Mouse (Mus musculus) erythroblast, adult 5-6 weeks (primary cell): ENCODE data around the gene Adamts12. TPM values are rescaled to one million over a fixed set of nuclear protein-coding genes. Genes with fewer than 3 reads are reported as not detected.

Experiments used
- ATAC-seq: replicated peaks from 2 replicates; pipeline ENCODE4 v1.8.0; 2016; ENCODE audit warnings: moderate number of reproducible peaks, mild to moderate bottlenecking, moderate TSS enrichment, inconsistent platforms; ENCODE audit not compliant: poor library complexity, low FRiP score, severe bottlenecking
- total RNA-seq, 2 experiments: library from RNA; stranded (forward) in 1 of 2; stranded (reverse) in 1 of 2; fragments of 150-400 nt in 1 of 2; fragments of 200-764, 138-1000 nt in 1 of 2; gene quantifications; 2 replicates each; pipeline versions ENCODE4 v1.2.3 to v1.2.4; 2015 to 2017; ENCODE audit warnings: low replicate concordance in 2 of 2

The Adamts12 gene
- total RNA-seq, 2 experiments from 2014 or later = not detected

DNA sequence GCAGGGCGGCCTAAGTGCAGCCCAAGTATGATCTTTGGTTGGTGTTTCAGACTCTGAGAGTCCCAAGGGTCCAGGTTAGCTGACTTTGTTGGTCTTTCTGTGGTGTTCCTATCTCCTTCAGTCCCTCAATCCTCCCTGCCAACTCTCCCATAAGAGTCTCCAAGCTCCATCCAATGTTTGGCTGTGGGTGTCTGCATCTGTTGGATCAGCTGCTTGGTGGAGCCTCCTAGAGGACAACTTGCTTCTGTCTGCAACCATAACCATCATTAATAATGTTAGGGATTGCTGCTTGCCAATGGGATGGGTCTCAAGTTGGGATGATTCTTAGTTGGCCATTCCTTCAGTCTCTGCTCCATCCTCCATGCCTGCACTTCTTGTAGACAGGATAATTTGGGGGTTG is 181.8 kb downstream of the Adamts12 start:
- no peak for ATAC-seq

DNA sequence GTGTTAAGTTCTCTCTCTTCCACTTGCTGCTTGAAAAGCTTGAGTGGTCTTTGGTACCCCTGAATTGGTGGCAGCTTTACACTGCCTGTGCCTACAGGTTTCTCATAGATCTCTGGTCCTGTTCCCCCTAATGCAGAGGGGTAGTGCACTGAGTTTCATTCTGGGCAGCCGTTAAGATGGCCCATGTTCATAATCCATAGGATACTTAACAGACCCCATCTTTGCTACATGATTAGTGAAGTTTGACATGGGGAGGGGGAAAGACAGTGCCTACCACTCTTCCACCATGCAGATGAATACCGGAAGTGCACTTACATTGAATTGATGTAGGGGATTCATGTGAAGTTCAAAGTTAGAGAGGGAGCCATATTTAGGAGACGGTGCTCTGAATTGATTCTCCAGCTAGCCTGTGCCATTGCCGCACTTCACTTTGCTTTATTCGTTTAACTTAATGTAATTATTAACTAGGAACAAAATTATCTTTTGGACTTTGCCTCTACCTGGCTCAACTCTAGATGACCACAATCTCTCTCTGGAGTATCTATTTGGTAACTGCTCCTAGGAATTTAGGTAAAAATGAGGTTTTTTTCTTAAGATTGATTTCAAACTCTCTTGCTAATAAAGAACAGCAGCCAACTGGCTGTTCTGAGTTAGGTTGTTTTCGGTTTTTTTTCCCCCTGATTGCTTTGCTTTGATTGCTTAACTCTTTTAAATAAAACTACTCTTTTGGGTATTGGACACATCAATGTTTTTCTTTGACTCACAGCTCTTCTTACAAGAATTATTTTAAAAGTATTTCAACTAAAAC is 214.9 kb downstream of the Adamts12 start:
- ATAC-seq = no peak

DNA sequence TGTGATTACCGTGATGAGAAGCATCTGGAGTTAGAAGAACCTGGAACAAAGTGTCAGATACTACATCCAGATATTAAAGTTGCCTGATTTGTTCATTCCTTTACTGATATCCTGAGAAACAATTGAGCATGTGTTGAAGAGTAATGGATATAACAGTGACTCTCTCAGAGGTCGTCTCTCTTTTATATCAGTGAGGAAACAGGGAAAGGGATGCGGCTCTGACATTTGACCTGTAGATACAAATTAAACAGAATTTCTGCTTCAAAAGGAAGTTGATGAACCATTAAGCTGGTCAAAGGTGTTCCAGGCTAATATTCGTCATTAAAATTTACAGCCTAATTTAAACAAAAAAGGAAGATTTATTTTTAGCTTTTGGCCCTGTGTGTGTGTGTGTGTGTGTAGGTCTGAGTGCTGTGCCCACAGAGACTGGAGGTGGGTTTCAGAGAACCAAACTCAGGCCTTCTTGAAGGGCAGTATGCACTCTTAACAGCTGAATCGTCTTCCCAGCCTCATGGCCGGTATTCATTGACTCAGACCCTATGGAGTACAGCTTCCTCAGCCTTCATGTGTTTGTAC is 216.2 kb downstream of the Adamts12 start:
- no peak for ATAC-seq

DNA sequence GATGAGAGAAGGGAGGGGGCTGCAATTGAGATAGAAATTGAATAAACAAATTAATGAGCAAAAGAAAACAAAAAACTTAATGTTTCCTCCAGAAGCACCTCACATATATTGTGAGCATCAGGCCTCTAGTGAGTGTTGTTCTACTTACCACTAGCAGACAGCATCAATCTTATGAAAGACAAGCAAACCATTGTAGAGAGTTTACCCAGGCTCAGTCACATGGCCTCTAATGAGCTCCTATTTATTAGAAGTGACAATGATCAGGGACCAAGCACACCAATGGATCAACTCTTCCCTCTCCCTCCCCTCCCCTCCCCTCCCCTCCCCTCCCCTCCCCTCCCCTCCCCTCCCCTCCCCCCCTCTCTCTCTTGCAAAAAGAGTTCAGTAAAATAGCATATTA is 218.6 kb downstream of the Adamts12 start:
- ATAC-seq = no peak

DNA sequence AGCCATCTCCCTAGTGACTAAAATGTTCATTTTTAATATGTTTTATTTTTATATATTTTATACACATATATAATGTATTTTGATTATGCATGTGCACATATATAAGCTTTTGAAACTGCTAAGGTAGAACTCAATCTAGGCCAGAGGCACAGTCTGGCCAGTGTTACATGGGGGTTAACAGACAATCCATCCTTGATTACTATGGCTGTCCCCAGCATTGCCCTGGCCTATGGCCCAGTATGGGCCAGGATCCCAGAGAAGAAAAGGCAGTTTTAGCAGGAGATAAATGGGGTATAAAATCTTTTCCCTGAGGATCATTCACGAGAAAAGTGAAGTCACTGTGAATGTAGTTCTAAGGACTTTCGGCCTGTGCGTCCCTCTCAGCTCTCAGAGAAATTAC is 223.2 kb downstream of the Adamts12 start:
- no peak for ATAC-seq

DNA sequence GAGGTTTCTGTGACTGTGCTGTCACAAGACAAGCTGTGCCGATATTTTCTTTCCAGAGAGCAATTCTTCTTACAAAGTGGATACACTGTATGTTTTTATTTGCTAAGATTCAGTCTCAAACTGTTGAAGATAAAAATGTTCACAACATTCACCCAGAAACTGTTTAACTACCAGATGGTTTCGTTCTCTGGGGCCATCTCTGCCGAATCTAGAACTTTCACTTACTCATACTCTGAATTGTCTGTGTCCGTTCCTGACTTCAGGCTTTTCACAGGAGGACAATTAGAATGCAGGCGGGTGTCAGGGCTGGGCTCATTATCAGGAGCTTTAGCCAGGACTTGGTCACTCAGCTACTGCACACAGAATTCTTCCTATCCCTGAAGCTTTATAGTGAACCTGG is 227.7 kb downstream of the Adamts12 start:
- no peak for ATAC-seq

DNA sequence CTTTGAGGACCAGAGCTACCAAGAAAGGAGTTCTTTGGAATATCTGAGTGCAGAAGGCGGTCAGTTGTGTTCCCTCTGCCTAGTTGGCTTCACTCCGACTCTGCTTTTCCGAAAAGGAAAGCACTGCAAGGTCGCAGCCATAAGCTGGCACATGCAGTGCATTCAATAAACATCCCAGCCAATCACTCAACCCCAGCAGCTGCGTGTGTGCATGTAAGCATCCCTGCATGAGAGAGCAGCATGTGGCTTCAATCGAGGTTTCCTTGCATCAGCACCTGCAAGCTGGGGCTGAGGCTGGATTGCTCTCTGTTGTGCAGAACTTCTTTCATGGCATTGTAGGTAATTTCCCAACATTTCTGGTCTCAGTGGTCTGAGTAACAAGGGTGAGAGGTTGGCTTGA is 230.4 kb downstream of the Adamts12 start:
- ATAC-seq = no peak

DNA sequence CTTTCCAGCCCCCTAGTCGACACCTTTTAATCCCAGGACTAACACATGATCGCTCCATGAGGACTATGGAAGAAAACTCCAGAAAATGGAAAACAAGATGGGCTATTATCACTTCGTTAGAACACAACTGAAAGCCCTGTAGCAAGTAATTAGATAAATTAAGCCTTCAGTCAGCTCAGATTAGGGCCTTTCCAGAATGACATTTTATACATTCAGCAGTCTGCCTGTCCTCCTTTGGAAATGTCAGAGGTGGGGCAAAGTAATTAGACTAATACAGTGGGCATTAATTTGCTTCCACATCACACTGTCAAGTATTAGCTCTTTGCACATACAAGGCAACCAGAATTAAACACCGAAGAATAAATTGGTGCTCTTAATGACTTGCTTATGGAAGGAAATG is 233.4 kb downstream of the Adamts12 start:
- ATAC-seq = no peak

DNA sequence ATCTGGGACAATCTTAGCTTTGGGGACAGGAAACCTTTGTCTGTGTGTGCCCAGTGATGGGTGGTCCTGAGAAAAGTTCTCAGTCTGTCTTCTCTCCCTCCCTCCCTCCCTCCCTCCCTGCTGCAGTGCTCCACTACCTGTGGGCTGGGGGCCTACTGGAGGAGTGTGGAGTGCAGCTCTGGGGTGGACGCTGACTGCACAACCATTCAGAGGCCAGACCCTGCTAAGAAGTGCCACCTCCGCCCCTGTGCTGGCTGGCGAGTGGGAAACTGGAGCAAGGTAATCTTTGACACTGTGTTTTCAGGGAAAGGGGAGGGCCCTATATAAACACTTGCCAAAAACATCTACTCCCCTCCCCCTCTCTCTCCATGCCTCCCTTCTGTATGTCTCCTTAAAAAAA is 252.5 kb downstream of the Adamts12 start:
- ATAC-seq = no peak

DNA sequence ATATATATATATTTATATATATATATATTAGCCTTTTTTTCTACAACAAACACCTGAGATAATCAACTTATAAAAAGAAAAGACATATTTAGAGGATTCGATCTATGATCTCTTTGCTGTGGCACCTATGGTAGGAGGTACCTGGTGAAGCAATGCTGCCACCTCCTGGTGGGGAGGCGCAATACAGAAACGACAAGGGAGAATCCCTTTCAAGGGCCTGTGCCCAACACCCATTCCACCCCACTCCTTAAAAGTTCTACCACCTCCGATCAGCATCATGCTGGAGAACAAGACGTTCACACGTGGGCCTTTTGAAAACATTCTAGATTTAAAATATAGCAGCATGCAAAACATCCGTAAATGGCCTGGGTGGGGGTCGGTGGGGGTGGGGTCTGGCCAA is 255.9 kb downstream of the Adamts12 start:
- ATAC-seq = no peak

DNA sequence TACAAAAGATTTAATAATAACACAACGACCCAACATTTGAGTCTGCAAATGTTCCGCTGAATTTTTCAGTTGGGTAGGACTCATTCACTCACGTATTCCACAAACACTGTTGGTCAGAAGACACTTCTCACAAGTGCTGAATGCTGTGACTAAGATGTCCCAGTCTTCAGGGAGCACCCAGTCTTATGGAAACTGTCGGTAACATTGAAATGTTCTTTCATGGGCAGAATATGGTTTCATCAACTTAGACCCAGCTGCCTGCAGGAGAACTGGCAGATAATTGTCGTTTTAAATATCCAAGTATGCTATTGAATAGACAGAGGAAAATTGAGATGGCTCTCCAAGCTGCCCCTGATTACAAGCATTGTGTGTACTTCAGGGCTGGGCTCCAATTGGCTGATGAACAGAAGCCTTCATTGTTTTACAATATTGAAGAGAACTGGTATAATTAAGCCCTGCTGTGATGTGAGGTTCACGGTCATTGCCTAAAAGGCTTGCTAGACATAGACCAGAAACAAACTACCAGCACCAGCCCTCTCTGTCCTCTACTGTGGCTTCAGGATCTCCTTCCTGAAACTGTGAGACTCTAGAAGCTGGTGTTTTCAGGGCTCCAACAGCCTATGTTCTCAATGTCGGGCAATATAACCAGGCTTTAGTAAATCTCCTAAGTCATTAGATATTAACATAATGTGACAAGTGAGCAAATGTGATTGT is 275.0 kb downstream of the Adamts12 start:
- no peak for ATAC-seq

DNA sequence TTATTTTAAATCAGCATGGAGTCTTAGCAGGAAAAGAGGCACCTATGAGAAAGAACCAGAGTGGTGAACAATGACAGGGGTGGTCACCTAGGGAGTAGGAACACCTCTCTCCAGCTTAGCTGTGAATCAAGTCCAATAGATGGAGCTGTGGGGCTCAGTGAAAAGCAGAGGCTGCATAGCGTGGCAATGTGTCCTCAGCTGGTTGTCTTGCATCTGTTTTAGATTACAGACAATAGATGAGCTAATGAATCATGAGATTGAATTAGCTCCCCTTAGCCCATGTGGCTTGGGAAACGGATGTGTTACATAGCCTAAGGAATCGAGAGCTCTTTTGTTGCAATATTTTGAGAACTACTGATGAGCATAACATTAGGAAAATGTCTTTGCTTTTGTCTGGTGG is 291.3 kb downstream of the Adamts12 start:
- no peak for ATAC-seq

DNA sequence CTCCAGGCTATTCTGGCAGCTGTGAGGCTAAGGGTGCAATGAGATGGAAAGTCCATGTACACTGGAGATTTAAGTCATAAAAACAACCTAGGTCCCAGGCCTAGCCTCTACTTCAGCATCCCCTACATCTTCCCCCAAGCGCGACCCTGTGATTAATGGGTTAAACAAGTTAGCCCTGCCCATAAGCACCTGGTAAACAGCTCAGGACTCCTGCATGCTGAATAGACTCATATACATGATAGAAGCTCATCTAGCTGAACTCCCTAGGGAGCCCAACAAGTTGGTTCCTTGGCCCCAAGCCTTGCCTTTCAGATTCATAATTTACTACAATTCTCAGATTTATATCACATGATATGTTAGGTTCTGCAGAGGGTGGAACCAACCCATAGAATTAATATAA is 292.9 kb downstream of the Adamts12 start:
- ATAC-seq = no peak

DNA sequence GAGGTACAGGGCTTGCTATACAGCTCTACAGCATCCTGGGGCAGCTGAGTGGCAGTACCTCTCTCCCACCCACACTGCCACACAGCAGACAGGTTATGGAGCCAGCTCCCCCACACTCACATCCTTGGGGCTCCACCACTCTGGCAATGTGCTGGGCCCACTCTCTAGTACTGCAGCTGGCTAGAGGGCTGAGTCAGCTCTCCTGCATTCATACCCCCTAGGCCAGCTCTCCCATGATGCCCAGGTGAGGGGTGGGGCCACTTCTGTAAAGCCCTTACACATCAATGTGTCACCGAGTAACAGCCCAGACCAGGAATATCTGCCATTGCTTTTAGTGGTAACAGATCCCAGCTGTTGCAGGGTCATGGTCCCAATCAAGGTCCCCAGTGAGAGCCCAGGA is 296.3 kb downstream of the Adamts12 start:
- no peak for ATAC-seq

DNA sequence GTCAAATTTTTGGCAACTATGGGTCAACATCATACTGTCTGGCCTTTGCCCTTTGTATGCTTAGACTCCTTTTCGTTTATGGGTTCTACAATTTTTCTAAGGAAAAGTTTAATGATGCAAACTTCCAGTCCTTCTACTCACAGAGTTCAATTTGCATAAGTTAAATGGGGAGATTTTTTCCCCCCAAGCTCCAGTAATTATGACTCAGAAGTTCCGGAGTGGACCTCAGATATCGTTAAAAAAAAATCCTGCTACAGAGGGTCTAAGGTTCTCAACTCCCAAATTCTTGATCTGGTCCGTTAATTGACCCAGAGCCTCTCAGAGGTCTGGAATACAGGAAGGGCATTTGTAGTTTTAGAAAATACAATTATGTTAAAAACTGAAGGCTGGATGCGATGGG is 297.2 kb downstream of the Adamts12 start:
- no peak for ATAC-seq

DNA sequence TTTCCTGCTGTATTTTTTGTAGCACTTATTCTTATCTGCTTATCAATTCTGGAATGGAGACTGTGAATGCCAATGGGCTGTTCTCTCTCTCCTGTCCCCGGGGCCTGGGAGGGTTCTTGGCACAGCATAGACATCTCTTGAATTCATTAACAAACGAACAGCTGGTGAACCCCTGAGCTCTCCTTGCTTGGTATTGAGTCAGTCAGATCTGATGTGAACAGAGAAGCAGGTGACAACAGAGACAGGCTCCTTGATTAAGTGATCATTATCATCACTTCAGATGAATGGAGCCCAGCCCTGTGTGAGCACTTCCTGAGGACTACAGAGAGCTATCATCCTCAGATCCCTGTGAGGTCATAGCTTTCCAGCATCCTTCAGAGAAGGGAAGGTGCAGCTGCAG is 299.5 kb downstream of the Adamts12 start:
- no peak for ATAC-seq

DNA sequence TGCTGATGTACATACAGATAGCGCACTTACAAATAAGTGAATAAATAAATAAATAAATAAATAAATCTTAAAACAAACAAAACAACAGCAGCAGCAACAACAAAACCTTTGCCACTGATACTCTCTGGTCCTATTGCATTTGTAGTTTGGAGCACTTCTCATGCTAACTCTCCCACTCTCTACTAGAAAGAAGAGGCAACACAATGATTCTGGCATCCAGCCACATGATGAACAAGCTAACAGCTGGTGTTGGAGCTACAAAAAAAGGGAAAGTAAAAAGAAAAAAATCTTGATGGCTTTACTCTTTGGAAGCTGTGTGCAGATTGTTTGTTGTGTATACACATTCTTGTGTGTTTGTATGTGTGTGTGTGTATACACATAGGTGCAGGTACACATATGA is 300.2 kb downstream of the Adamts12 start:
- ATAC-seq = no peak

DNA sequence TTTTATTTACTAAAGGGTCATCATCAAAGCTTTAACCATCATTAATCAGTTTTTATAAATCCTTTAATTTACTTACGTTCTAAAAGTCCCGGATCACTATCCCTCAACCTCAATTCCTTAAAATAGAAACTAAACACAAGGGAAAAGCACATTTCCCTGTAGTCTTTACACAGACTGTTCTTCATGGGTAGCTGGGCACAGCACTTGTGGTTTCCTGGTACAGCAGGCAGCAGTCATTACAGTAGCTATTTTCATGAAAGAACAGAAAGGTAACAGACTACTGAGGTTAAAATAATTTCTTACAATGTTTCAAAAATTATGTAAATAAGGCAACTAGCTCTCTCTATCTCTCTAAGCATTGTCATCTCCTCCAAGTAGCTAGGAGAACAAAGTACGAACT is 305.0 kb downstream of the Adamts12 start:
- no peak for ATAC-seq

DNA sequence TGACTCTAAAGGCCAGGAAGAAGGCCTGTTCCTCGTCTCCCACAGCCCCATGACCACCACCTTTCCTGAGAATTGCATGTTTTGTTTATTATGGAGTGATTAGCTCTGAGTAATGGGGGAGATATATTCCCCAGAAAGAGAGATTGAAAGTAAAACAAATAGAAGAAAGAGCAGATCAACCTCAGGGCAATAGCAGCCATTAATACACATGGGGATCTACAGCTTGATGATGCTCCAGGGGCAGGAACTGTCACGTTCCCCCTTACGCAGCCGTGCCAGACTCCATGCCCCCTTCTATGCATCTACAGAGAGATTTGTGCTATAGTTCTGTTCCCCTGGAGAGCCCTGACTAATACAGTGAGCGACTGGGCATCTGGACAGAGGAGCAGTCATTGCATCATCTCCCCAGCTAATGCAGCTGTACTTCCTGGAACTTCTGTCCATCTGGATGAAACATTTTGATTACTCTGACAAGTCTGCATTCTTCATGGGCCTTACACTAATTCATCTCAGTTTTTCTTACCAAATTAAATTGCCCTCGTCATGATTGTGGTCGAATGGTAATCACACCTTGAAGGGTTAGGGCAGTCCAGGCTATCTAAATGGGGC is 306.0 kb downstream of the Adamts12 start:
- ATAC-seq = no peak

DNA sequence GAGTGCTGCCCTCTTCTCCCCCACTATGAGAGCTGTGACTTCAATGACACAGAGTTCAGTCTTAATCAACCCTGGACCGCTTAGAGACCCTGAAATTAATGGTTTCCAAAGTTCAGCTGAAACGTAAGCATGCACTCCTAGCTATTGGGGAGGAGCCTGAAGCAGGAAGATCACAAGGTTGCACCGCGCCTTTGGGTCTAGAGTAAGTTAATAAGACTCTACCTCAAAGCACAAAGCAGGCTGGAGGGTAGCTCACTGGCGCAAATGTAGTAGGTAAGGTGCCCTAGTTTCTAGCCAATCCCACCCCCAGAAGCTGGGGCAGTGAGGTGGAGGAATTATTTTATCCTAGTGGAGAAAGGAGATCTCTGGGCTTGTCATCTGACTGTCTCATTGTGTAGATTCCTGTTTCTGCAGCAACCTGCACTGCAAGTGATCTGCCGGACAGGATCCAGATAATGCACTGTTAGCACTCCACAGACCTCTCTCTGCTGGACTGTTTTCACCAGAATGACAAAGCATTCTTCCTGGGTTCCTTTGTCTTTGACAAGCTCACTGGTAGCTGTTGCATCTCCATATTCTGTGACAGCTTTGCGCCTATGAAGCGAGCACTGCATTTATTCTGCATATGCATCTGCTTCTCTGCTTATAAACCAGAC is 315.0 kb downstream of the Adamts12 start:
- ATAC-seq = no peak
